Mouse (Mus musculus): Measurements from ENCODE around the gene Unc5cl.

The Unc5cl gene

GRCm38 (mm10) chr17:48542733-48543132 is 88.0 kb downstream of the Unc5cl start:
- DNase-seq, result no peak

GRCm38 (mm10) chr17:48543301-48543765 is 88.6 kb downstream of the Unc5cl start:
- no peak for DNase-seq

GRCm38 (mm10) chr17:48544722-48545121 is 90.0 kb downstream of the Unc5cl start:
- DNase-seq, result no peak

- no peak for DNase-seq
These were observed 90.7 kb downstream of the Unc5cl start for GRCm38 (mm10) chr17:48545223-48545943.

- DNase-seq, result no peak
These were observed 91.3 kb downstream of the Unc5cl start for GRCm38 (mm10) chr17:48546036-48546435.

- no peak for DNase-seq
These were observed 93.0 kb downstream of the Unc5cl start for GRCm38 (mm10) chr17:48547668-48548067.

GRCm38 (mm10) chr17:48551788-48552531 is 97.3 kb downstream of the Unc5cl start:
- DNase-seq, result no peak

GRCm38 (mm10) chr17:48552532-48552915 is 97.8 kb downstream of the Unc5cl start:
- DNase-seq, result no peak

- DNase-seq, result no peak
These were observed 101.7 kb downstream of the Unc5cl start for GRCm38 (mm10) chr17:48556223-48556962.

- no peak for DNase-seq
These were observed 103.4 kb downstream of the Unc5cl start for GRCm38 (mm10) chr17:48557823-48558715.

GRCm38 (mm10) chr17:48564931-48565330 is 110.2 kb downstream of the Unc5cl start:
- no peak for DNase-seq

- DNase-seq, result no peak
These were observed 115.0 kb downstream of the Unc5cl start for GRCm38 (mm10) chr17:48569656-48570055.

GRCm38 (mm10) chr17:48581153-48581552 is 126.5 kb downstream of the Unc5cl start:
- DNase-seq, result no peak

- DNase-seq, result no peak
These were observed 127.8 kb downstream of the Unc5cl start for GRCm38 (mm10) chr17:48582486-48582990.

- no peak for DNase-seq
These were observed 128.7 kb downstream of the Unc5cl start for GRCm38 (mm10) chr17:48583401-48583800.

- peak; percentile 31 for DNase-seq
These were observed 131.2 kb downstream of the Unc5cl start for GRCm38 (mm10) chr17:48585902-48586359.

GRCm38 (mm10) chr17:48588674-48589073 is 134.0 kb downstream of the Unc5cl start:
- DNase-seq, result no peak
